Mouse (Mus musculus): Measurements from ENCODE around the gene Dnajb7.

Gene Dnajb7

GRCm38 (mm10) chr15:81365246-81365645, 42.9 kb downstream of the Dnajb7 start:
- DNase-seq (ENCODE audit: low spot score), result no peak

DNA sequence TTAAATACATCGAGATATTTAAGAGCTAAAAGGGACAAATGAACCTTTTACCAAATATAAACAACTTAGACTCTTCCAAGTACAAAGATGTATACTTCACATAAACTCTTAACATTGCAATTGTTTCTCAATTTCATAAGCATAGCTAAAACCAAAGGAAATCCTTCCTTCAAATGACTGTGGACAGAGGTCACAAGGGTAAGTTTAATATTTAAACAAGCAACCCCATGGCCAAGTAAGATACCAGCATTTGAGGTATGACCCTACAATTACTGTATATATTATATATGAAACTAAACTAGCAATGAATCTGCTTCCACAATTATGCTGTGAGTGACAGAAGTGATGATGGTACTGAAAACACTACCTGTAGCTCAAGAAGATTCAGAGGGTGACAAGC, 43.8 kb downstream of the Dnajb7 start:
- DNase-seq (ENCODE audit: low spot score), result no peak

- DNase-seq (ENCODE audit: low spot score), result no peak
Observed at GRCm38 (mm10) chr15:81362501-81362900, 45.6 kb downstream of the Dnajb7 start.

GRCm38 (mm10) chr15:81361417-81362015, 46.6 kb downstream of the Dnajb7 start:
- DNase-seq (ENCODE audit: low spot score), result no peak

- no peak for DNase-seq (ENCODE audit: low spot score)
Observed at GRCm38 (mm10) chr15:81361022-81361404, 47.1 kb downstream of the Dnajb7 start.

- DNase-seq (ENCODE audit: low spot score), result peak; percentile 85
Observed at GRCm38 (mm10) chr15:81360345-81361021, 47.6 kb downstream of the Dnajb7 start, which contains the start of gene Slc25a17. Gene Slc25a17 (minus strand): TSS chr15:81360812.

DNA sequence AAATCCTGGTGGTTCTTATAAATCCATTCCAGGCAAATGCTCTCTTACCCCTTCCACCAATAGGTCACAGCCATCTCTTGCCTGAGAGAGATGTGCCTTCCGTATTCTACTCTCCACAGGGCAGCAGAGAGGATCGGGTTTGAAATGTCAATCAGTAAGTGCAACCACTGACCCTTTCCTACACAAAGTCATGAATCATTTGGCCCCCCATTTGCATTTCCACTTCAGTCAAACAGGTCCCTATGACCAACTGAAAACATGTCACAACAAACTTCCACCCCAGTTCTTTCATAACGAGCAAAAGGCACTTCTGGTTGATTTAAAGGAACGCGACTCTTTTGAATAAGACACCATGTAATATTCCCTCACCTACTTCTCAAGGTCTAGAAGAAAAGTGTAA, 48.7 kb downstream of the Dnajb7 start:
- no peak for DNase-seq (ENCODE audit: low spot score)

- no peak for DNase-seq (ENCODE audit: low spot score)
Observed at GRCm38 (mm10) chr15:81358943-81359342, 49.2 kb downstream of the Dnajb7 start.

DNA sequence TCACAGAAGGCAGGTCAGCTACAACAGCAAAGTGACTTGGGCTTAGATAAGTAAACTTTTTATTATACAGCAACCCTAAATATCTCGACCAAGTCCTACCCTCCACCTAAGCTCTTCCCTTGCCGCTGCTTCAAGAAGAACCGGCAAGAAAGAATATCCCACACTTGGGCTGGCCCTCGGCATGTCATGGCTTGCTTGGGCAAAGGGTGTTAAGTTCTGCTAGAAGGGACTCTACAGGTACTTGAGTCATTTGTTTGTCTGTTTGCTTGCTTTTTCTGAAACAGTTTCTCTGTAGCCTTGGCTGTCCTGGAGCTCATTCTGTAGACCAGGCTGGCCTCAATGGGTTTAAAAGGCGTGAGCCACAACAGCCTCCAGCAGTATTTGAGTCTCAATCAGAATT, 51.2 kb downstream of the Dnajb7 start:
- no peak for DNase-seq (ENCODE audit: low spot score)

All from ovary, postnatal 10 days (tissue).